ENCODE assay signal across 8 mouse cellular contexts in genomic region chrX:13240646-13241425, GRCm38 (mm10). TPM values are rescaled to one million over a fixed set of nuclear protein-coding genes. Genes with fewer than 3 reads are reported as not detected.
DNase-seq lines count a peak whose midpoint lies in the region; ATAC-seq and TF ChIP-seq lines count a peak whose summit lies in the region.

No protein-coding gene starts in this region.

- H3K9me3 ChIP-seq in hindbrain, embryonic 13.5 days = no peaks in the 10 kb centered on the region
- no peaks in the 10 kb centered on the region for H3K9me3 ChIP-seq in midbrain, embryonic 13.5 days

- no peaks in the 10 kb centered on the region for H3K36me3 ChIP-seq in hindbrain, embryonic 13.5 days
- no peaks in the 10 kb centered on the region for H3K36me3 ChIP-seq in midbrain, embryonic 13.5 days

- no peak for TF ChIP-seq CTCF in brain, embryonic 14.5 days (IDR thresholded peaks at IDR 0.05; ENCODE audit: borderline replicate concordance, extremely low read depth, insufficient read depth, insufficient read length)

- intact Hi-C loops in heart, postnatal 10 days (cut with DNase I) = loop anchor here (5.0 kb wide), 1 partner anchor 106 kb away; no protein-coding TSS in a partner anchor
- intact Hi-C loops in left cerebral cortex, postnatal 25 days (cut with DNase I) = loop anchor here (5.0 kb wide), 1 partner anchor 106 kb away; no protein-coding TSS in a partner anchor

- WGBS in hindbrain, embryonic 13.5 days = 9% methylated on average over 11 of the region's 11 CpGs
- 16% methylated on average over 11 of the region's 11 CpGs for WGBS in midbrain, embryonic 13.5 days

- peaks cover 54% of the 10 kb centered on the region for H3K27me3 ChIP-seq in hindbrain, embryonic 13.5 days
- H3K27me3 ChIP-seq in midbrain, embryonic 13.5 days = peaks cover 47% of the 10 kb centered on the region; the same call in 1 of the 2 replicates

- H3K9ac ChIP-seq in hindbrain, embryonic 13.5 days = peak overlapping the region; percentile 78
- H3K9ac ChIP-seq in midbrain, embryonic 13.5 days (replicated peaks) = peak overlapping the region; percentile 70; the same call in 1 of the 2 replicates

- H3K4me3 ChIP-seq in hindbrain, embryonic 13.5 days = peak overlapping the region; percentile 39
- H3K4me3 ChIP-seq in midbrain, embryonic 13.5 days (replicated peaks) = 0 out of 2 replicates have a peak overlapping the region, but pooled peaks have one; percentile 41

- ATAC-seq in hindbrain, embryonic 13.5 days (ENCODE audit: low FRiP score) = no peak
- ATAC-seq in midbrain, embryonic 13.5 days = no peak
- no peak for ATAC-seq in cerebellum, adult (ENCODE audit: insufficient number of reproducible peaks, low FRiP score, low TSS enrichment)

- H3K27ac ChIP-seq in hindbrain, embryonic 13.5 days = peak overlapping the region; percentile 98
- H3K27ac ChIP-seq in midbrain, embryonic 13.5 days = peak overlapping the region; percentile 97

- TF ChIP-seq POLR2A in brain, embryonic 14.5 days (IDR thresholded peaks at IDR 0.05; ENCODE audit: borderline replicate concordance, extremely low read depth, insufficient read depth, insufficient read length, poor library complexity, severe bottlenecking) = no peak

- peak overlapping the region; percentile 65 for H3K4me2 ChIP-seq in hindbrain, embryonic 13.5 days
- H3K4me2 ChIP-seq in midbrain, embryonic 13.5 days (replicated peaks) = peak overlapping the region; percentile 57

- peaks cover 18% of the 10 kb centered on the region for H3K4me1 ChIP-seq in hindbrain, embryonic 13.5 days (replicated peaks)
- H3K4me1 ChIP-seq in midbrain, embryonic 13.5 days (replicated peaks) = peaks cover 25% of the 10 kb centered on the region

- peak; percentile 54 for DNase-seq in heart, adult 11 months
- DNase-seq in heart, postnatal 10 days = no peak
- peak; percentile 57 for DNase-seq in brain, embryonic 14.5 days (ENCODE audit: low read depth)
- DNase-seq in ovary, adult 18-20 months (ENCODE audit: low spot score) = no peak
- no peak for DNase-seq in left cerebral cortex, postnatal 25 days (ENCODE audit: low spot score in 2 of 2)

RNA-seq across cellular contexts. Expression of gene Ddx3x, which starts 39.9 kb away (rescaled TPM):
- 100 to 1,000 TPM; 187 to 221 TPM for total RNA-seq in heart, postnatal 10 days (2021)
- 77.0 and 126 TPM in 2 replicates for polyA plus RNA-seq in brain, embryonic 14.5 days (2012; rRNA removed)
- 120 and 125 TPM in 2 replicates for polyA plus RNA-seq in hindbrain, embryonic 13.5 days (2015; fragmentation: Nextera tagmentation; extraction: Ambion mirVana)
- 128 and 144 TPM in 2 replicates for polyA plus RNA-seq in midbrain, embryonic 13.5 days (2015; fragmentation: Nextera tagmentation; extraction: Ambion mirVana)
- total RNA-seq in left cerebral cortex, postnatal 25 days (2021) = 100 to 1,000 TPM; 154 to 182 TPM

Comparison
In these comparisons a context has a peak if more than half of its experiments do, and no peak if none do; other contexts are left out.
1. DNase-seq: peak in heart, adult 11 months (single experiment) and brain, embryonic 14.5 days (single experiment); none in heart, postnatal 10 days (0 of 2), ovary, adult 18-20 months (single experiment) and left cerebral cortex, postnatal 25 days (0 of 2).